Mouse (Mus musculus): Measurements from ENCODE around the gene Crkl.

GRCm38 (mm10) chr16:17536584-17536983, 84.8 kb downstream of the Crkl start:
- TF ChIP-seq GATA1 (IDR thresholded peaks at IDR 0.05; ENCODE audit: borderline replicate concordance, low read length) (no peak), FLI1 (IDR thresholded peaks at IDR 0.05; ENCODE audit: low read length) (no peak)

Measured in megakaryocyte, embryonic 14.5 days (primary cell).